Mouse (Mus musculus) forebrain, embryonic 13.5 days (tissue): ENCODE results near the gene Ptx4. TPM values are rescaled to one million over a fixed set of nuclear protein-coding genes. Genes with fewer than 3 reads are reported as not detected.

Source experiments
- ATAC-seq: fragments of 200-750 bp; cut with Nextera tagmentation; 2 replicates; pipeline ENCODE4 v1.8.0; 2017
- H3K27ac ChIP-seq: fragments of 300-500 bp; sonication (generic); 2 replicates; pipeline ENCODE4 v1.5.1; 2015; ENCODE audit warnings: inconsistent platforms, mild to moderate bottlenecking, moderate library complexity
- H3K27me3 ChIP-seq: fragments of 300-500 bp; sonication (generic); 2 replicates; pipeline ENCODE4 v1.6.1; 2015; ENCODE audit warnings: mild to moderate bottlenecking, inconsistent platforms
- H3K36me3 ChIP-seq: fragments of 300-500 bp; sonication (generic); 2 replicates; pipeline ENCODE4 v1.6.1; 2015; ENCODE audit warnings: mild to moderate bottlenecking, inconsistent platforms; ENCODE audit not compliant: poor library complexity, severe bottlenecking
- H3K4me1 ChIP-seq: fragments of 300-500 bp; sonication (generic); 2 replicates; pipeline ENCODE4 v1.6.1; 2015; ENCODE audit warnings: inconsistent platforms
- H3K4me2 ChIP-seq: fragments of 300-500 bp; sonication (generic); 2 replicates; pipeline ENCODE4 v1.6.1; 2015; ENCODE audit warnings: inconsistent platforms, mild to moderate bottlenecking, moderate library complexity
- H3K4me3 ChIP-seq: fragments of 300-500 bp; sonication (generic); 2 replicates; pipeline ENCODE4 v1.5.1; 2015; ENCODE audit warnings: mild to moderate bottlenecking, inconsistent platforms
- H3K9ac ChIP-seq: fragments of 300-500 bp; sonication (generic); 2 replicates; pipeline ENCODE4 v1.6.1; 2015; ENCODE audit warnings: mild to moderate bottlenecking, inconsistent platforms
- H3K9me3 ChIP-seq: fragments of 300-500 bp; sonication (generic); replicated peaks from 2 replicates; pipeline ENCODE4 v1.6.1; 2016; ENCODE audit warnings: inconsistent platforms
- WGBS: fragments of 180-500 bp; shearing (Covaris S2); methylation state at CpG from one replicate; pipeline ENCODE4 v1.1.7; 2015; 5-methylcytosine and 5-hydroxymethylcytosine counted together
- polyA plus RNA-seq: library from polyadenylated mRNA; unstranded; fragments of >200 nt; fragmentation: Nextera tagmentation; extraction: Ambion mirVana; gene quantifications from 2 replicates; pipeline ENCODE4 v1.2.1, GENCODE M21; 2015

Ptx4 gene
- polyA plus RNA-seq, 1 experiment from 2014 or later: not detected

GRCm38 (mm10) chr17:25165970-25166671 lies 45.6 kb downstream of the Ptx4 start:
- no peak overlapping the region for H3K4me2 ChIP-seq
- H3K27ac ChIP-seq: no peak overlapping the region
- no peaks in the 10 kb centered on the region for H3K27me3 ChIP-seq
- no peaks in the 10 kb centered on the region for H3K4me1 ChIP-seq
- H3K9me3 ChIP-seq: no peaks in the 10 kb centered on the region
- no peak for ATAC-seq
- H3K36me3 ChIP-seq: peaks cover 11% of the 10 kb centered on the region
- H3K4me3 ChIP-seq: no peak overlapping the region
- no peak overlapping the region for H3K9ac ChIP-seq
- 85% methylated on average over 6 of the region's 6 CpGs for WGBS

- no peak for ATAC-seq
- WGBS: 93% methylated on average over 2 of the region's 2 CpGs
- no peak overlapping the region for H3K9ac ChIP-seq
- H3K27me3 ChIP-seq: no peaks in the 10 kb centered on the region
- no peaks in the 10 kb centered on the region for H3K36me3 ChIP-seq
- H3K4me1 ChIP-seq: no peaks in the 10 kb centered on the region
- no peaks in the 10 kb centered on the region for H3K9me3 ChIP-seq
- H3K27ac ChIP-seq: no peak overlapping the region
- no peak overlapping the region for H3K4me3 ChIP-seq
- no peak overlapping the region for H3K4me2 ChIP-seq
Observed at GRCm38 (mm10) chr17:25169706-25170105, 49.1 kb downstream of the Ptx4 start.

- no peak for ATAC-seq
Observed at GRCm38 (mm10) chr17:25172558-25172957, 52.0 kb downstream of the Ptx4 start.

More at GRCm38 (mm10) chr17:25172558-25172957, 52.0 kb downstream of the Ptx4 start:
- 90% methylated on average over 3 of the region's 3 CpGs for WGBS
- H3K4me3 ChIP-seq: no peak overlapping the region
- H3K27ac ChIP-seq: no peak overlapping the region
- no peaks in the 10 kb centered on the region for H3K9me3 ChIP-seq
- no peaks in the 10 kb centered on the region for H3K36me3 ChIP-seq
- H3K9ac ChIP-seq: no peak overlapping the region
- no peaks in the 10 kb centered on the region for H3K4me1 ChIP-seq
- no peaks in the 10 kb centered on the region for H3K27me3 ChIP-seq
- H3K4me2 ChIP-seq: no peak overlapping the region

Other genes with a start within 250 kb of the Ptx4 start
- gene Nubp2, start 234.4 kb upstream of the Ptx4 start, polyA plus RNA-seq: 68.5 and 76.9 TPM in 2 replicates
- gene Spsb3, start 234.1 kb upstream of the Ptx4 start, polyA plus RNA-seq: 64.3 and 67.4 TPM in 2 replicates
- 31.3 and 36.5 TPM in 2 replicates for gene Eme2, start 225.7 kb upstream of the Ptx4 start, polyA plus RNA-seq
- 81.4 and 85.4 TPM in 2 replicates for gene Mrps34, start 225.6 kb upstream of the Ptx4 start, polyA plus RNA-seq
- gene Nme3, start 224.3 kb upstream of the Ptx4 start, polyA plus RNA-seq: 72.1 and 80.8 TPM in 2 replicates
- 60.8 and 73.6 TPM in 2 replicates for gene Mapk8ip3, start 183.8 kb upstream of the Ptx4 start, polyA plus RNA-seq
- 186 and 217 TPM in 2 replicates for gene Jpt2, start 160.1 kb upstream of the Ptx4 start, polyA plus RNA-seq
- gene Cramp1l, start 105.0 kb upstream of the Ptx4 start, polyA plus RNA-seq: 7.9 and 8.3 TPM in 2 replicates
- gene Ift140, start 104.7 kb upstream of the Ptx4 start, polyA plus RNA-seq: 18.6 and 22.8 TPM in 2 replicates
- gene Tmem204, start 37.2 kb upstream of the Ptx4 start, polyA plus RNA-seq: 7.7 and 10.1 TPM in 2 replicates
- gene Telo2, start 4.8 kb upstream of the Ptx4 start, polyA plus RNA-seq: 41.2 and 45.3 TPM in 2 replicates
- gene Clcn7, start 12.6 kb downstream of the Ptx4 start, polyA plus RNA-seq: 23.6 and 29.6 TPM in 2 replicates
- not detected in 2 replicates for gene Ccdc154, start 41.7 kb downstream of the Ptx4 start, polyA plus RNA-seq
- gene Gm38655, start 54.7 kb downstream of the Ptx4 start, polyA plus RNA-seq: not detected in 2 replicates
- 38.3 and 38.6 TPM in 2 replicates for gene BC003965, start 63.8 kb downstream of the Ptx4 start, polyA plus RNA-seq
- gene Unkl, start 67.6 kb downstream of the Ptx4 start, polyA plus RNA-seq: 7.9 and 10.6 TPM in 2 replicates
- gene Gnptg, start 119.4 kb downstream of the Ptx4 start, polyA plus RNA-seq: 71.9 and 74.8 TPM in 2 replicates
- 63.3 and 64.3 TPM in 2 replicates for gene Tsr3, start 119.4 kb downstream of the Ptx4 start, polyA plus RNA-seq
- 3.6 and 5.2 TPM in 2 replicates for gene Baiap3, start 135.6 kb downstream of the Ptx4 start, polyA plus RNA-seq
- gene Ube2i, start 153.9 kb downstream of the Ptx4 start, polyA plus RNA-seq: 755 and 766 TPM in 2 replicates
- not detected in 2 replicates for gene Prss34, start 177.6 kb downstream of the Ptx4 start, polyA plus RNA-seq
- gene Prss28, start 187.9 kb downstream of the Ptx4 start, polyA plus RNA-seq: not detected in 2 replicates
- not detected in 2 replicates for gene Prss29, start 197.9 kb downstream of the Ptx4 start, polyA plus RNA-seq
- gene Tpsab1, start 224.8 kb downstream of the Ptx4 start, polyA plus RNA-seq: not detected in 2 replicates
- not detected in 2 replicates for gene Tpsb2, start 245.5 kb downstream of the Ptx4 start, polyA plus RNA-seq
- gene Tpsg1, start 248.5 kb downstream of the Ptx4 start, polyA plus RNA-seq: 0.66 and 1.0 TPM in 2 replicates